Mouse (Mus musculus) T-helper 17 cell (primary cell): ENCODE results near the gene Mreg.

Source experiments
- in situ Hi-C, 2 experiments: fragments of 300-600 bp; cut with MboI, MseI; formaldehyde crosslinking; loops; 1 replicate in 1 of 2; 2 replicates in 1 of 2; pipeline ENCODE4 v1.15.1; 2025; ENCODE audit warnings: high pct_unique_total_duplicates in 2 of 2

The Mreg gene

DNA sequence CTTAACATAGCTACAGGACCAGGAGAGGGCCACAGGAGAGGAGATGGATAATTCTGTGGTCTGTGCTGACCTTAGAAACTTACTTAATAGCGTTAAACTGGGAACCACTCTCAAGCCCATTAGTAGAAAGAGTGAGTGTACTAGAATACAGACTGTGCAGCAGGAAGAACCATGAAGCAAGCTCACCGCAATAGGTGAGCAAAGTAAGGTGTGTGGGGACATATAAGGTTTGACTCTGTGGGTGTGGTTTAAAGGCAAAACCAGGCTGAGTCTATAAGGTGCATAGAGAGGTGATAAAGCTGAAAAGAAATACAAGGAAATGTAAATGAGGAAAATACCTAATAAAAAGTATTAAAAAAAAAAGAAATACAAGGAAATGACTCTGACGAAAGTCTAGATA lies 11.0 kb downstream of the Mreg start:
- in situ Hi-C loops = loop anchor here in 1 of 2 experiments (10.0 kb wide), 1 partner anchor 646 kb away; the partner anchor contains the start of gene Atic

DNA sequence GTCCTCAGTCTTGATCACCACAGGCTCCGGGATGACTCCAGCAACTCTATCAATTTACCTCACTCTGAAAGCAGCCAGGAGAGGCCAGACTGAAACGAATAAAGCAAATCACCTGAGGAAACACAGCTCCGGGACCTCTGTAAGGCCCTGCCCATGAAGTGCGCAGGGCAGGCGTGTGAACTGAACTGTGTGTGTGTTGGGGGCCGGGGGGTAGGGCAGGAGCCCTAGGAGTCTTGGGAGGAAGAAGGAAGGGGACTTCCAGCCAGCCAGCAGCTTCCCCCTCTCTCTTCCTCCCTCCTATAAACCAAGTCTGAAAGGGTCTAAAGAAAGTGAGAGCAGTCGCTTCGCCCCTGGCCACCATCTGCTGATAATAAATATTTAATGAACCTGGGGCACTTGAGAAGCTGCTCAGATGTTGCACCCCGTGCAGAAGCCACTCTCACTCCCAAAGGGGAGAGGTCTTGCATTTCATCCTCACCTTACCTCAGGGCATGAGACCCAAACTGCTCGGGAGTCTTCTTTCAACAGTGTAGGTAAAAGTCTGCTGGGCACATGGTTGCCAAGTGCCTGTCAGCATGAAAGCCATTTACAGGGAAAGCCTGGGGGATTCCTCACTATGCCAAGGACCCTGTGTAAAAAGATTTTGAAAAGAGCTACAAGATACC lies 13.8 kb downstream of the Mreg start:
- in situ Hi-C loops = no loop called here

DNA sequence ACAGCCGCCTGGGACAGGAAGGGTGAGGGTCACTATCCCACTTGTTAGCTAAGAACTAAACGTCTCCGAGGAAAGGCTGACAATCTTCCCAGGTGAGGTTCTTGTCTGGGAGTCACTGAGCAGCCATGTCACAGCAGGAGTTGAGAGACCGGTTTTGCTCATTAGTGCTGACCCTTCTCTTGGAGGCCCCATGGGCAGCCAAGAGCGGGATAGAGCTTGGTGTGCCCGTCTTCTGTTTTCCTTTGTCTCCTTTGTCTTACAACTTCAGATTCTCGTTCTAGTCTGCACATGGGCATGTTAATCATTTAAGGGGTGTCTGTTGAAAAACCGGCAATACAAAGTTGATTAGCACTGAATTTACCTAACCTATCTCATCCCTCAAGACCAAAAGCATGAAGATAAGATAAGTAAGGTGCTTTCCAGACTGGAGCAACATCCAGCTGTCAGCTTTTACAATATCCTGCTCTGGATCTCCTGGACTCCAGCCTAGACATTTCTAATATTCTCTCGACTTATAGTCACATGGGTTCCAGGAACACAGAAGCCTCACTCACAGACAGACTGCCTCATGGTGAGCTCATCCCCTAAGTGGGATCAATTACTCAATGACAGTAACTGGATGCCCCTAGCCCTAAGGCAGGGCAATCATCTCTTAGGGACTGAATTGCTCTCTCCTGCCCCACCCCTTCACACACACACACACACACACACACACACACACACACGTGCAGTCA lies 15.3 kb downstream of the Mreg start:
- in situ Hi-C loops = no loop called here

DNA sequence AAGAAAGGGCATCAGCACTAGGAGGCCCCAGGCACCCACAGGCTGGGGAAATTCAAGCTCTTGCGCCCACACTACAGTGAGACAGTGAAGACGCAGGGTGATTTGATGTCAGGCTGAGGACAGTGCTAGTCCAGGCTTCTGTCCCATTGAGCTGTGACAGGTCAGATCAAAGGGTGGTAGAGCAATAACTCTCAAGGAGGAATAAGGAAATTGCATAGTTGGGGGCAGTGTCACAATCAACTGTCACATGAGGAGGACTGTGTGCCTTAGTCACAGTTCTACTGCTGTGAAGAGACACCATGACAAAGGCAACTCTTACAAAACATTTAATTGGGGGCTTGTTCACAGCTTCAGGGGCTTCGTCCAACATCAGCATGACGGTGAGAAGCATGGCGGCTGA lies 16.0 kb downstream of the Mreg start:
- in situ Hi-C loops = no loop called here

DNA sequence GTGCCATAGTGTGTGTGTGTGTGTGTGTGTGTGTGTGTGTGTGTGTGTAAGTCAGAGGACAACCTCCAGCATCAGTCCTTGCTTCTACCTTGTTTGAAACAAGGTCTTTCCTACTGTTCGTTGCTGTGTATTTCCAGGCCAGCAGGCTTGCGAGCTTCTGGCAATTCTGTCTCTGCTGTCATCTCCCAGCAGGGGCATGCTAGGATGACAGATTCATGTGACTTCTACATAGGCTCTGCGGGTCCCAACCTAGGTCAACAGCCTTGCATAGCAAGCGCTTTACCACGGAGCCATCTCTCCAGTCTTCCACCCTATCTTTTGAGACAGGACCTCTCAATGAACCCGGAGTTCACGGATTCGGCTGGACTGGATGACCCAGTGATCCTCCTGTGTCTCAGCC lies 20.7 kb downstream of the Mreg start:
- in situ Hi-C loops = no loop called here

DNA sequence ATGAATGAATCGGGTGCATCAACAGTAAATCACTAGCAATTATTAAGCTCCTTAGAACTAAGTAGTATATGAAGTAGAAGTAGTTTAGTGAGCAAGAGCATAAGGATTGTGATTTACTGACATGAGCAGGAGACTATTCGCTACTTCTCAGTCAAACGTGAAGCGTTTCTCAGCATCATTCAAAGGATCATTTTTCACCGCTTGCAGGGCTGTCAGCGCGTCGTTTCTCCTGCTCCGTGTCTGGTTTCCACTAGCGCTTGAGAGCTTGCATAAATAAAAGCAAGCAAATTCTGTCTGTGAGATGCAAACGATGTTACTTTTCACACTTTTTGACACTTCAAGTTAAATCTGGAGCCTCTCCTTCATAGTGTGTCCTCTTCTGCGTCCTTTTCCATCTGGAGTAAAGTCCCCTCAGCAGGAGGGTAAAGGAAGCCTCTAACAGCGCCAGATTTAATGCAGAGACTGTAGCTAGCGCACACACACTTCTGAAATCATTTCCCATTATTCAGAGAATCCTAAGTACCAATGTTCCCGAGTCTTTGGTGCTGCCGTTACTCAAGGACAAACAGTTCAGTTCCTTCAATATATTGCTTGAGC lies 23.9 kb downstream of the Mreg start:
- in situ Hi-C loops = no loop called here

DNA sequence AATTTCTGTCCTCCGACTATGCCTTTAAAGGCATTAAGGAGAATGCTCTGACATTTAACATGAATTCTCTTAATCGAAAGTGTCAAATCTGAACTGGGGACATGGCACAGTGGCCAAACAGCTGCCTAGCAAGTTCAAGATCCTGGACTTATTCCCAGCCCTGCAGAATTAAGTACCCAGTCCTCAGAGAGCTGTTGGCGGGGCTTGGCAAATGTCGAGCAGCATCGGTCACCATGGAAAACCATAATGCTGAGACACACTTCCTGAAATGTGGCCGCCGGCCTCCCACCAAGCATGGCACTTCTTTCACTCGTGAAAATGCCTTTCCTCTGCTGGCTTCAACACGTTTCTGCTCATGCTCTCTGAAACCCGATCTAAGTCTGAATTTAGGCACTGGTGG lies 24.6 kb downstream of the Mreg start:
- in situ Hi-C loops = no loop called here

DNA sequence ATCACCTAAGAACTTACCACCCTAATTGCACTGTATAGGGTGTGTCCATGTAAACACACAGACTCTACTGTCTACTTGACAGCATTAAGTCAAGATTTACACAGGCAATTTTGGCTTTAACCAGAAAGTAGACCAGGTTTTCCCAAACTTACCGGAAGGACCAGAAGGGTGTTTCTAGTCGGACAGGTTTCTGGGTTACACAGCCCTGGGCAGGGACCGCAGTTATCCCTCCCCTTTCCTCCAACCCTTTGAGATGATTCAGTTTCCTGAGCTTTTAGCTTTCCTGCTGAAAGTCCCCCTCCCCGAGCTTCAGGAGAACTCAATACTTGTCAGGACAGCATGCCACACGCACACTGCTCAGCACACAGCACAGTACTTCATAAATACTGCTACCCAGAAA lies 26.0 kb downstream of the Mreg start:
- in situ Hi-C loops = no loop called here

DNA sequence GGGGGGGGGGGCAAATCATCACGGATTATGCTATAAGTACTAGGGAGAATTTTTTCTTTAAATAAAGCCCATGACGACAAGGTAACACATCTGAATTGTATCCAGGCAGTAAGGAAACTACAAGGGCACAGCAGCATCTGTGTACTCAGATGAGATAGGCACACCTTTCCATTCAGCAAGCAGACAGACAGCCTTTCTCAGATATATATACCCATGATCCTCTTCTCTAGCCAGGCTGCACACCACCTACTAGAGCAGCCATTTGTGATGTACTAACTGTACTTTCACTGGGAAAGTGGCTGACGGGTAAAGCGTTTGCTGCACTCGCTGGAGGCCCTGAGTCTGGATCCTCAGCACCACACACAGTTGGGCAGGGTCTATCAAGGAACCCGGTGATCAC lies 28.6 kb downstream of the Mreg start:
- in situ Hi-C loops = no loop called here

DNA sequence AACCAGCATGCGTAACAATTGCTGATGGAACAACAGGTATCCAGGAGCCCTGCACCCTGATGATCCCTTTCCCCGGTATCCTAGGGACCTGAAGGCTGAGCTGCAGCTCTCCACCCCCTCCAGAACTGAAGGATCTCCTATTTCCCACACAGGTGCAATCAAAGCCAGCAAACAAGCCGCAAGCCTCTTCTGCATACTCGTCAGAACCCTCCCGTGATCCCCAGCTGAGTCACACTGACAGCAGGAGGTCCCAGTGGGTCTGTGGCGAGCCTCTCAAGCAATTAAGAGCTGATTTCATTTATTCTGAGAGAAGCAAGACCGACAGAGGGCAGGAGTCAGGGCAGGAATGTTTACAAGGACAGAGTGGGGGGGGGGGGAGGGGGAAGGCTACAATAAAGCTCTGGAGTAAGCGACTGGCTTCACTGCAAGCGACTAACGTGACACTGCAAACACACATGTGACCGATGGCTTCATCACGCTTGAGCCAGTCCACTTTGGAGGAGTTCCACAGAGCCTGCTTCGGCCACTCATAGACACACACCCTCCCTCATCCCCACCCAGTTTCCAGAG lies 29.1 kb downstream of the Mreg start:
- in situ Hi-C loops = no loop called here

DNA sequence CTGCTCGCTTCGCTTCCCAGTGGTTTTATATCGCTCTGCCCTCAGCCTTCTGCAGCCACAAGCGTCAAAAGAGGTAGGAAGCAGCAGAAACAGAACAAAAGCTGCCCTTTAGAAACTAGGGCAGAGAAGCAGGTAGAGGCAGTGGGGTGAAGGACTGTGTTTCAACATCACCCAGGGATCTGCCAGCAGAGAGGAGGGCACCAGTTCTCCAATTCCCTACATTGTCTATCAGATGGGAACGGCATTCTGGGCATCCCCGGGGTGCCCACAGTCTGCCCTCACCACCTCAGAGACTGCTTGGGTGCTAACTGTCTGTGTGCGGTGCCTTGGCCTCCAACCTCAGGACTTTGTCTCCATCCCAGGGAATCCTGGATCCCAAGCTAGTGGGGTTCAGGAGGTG lies 32.2 kb downstream of the Mreg start:
- in situ Hi-C loops = no loop called here

DNA sequence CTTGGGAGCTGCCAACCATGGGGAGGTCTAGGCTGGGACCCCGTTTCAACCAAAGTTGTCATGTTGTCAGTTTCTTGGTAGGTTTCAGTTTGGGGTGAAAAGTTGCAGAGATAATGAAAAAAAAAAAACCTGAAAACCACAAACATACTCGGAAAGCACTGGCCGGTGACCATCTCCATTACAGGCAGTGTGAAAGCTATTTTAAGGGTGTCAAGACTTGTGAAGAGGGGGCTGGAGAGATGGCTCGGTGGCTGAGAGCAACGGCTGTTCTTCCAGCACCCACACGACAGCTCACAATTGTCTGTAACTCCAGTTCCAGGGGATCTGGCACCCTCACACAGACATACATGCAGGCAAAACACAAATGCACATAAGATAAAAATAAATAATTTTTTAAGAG lies 35.9 kb downstream of the Mreg start:
- in situ Hi-C loops = no loop called here

DNA sequence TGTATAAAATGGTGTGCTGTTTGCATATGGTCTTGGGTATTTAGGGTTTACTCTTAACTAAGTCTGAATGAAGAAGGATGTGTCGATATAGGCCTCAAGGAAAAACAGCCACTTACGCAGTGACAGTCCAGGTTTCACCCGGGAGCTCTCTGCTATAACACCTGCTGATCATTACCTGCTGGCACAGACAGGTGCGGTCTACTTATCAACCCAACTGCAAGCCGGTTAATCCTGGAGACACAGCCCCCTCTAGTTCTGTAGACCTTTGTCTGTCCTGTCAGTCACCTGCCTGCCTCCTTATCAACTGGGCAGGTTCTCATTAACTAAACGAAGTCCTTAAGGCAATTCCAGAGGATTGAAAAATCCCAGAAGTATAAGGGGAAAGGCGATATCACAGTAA lies 37.9 kb downstream of the Mreg start:
- in situ Hi-C loops = no loop called here

DNA sequence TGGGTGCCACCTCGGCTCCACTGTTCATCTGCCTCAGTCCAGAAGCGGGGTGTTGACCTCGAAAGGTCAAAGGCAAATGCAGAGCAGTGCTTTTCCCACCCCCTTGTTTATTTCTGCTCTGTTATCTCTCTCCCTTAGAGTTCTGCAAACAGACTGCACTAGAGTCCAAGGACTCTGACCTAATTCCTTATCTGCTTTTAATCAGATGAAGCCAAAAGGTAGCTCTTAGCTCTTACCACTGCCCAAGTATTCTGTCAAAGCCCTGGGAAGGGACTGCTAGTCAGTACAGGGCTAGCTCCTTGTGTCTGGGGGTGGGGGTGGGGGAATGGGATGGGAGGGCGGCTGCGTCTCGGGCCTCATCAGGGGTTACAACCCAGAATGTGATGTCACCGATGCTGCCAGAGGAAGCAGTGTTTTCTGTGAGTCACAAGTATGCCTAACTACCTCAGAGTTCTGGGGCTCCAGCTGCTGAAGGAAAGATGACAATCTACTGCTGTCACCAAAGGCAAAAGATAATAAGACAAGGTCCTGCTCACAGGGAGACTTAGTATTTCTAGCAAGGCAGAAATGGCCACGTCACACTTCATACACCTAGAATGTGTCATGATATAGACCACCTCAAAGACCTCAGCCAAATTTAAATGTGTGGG lies 38.6 kb downstream of the Mreg start:
- in situ Hi-C loops = no loop called here

DNA sequence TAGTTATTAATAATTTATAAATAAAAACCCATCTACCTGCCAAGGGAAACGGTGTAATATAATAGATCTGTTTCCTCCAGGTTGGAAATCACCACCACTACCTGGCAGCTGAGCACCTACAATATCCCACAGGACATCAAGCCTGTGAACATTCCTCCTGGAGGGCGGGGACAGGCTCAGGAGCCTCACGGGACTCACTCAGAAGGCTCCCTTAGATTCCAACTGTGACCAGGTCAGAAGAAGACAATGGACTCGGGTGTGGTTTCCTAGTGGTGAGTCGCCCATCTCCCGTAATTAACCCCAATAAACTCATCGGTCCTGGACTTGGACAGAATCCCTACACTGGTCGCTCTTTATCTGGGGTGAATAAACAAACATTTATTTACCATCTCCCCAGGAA lies 39.3 kb downstream of the Mreg start:
- in situ Hi-C loops = no loop called here

DNA sequence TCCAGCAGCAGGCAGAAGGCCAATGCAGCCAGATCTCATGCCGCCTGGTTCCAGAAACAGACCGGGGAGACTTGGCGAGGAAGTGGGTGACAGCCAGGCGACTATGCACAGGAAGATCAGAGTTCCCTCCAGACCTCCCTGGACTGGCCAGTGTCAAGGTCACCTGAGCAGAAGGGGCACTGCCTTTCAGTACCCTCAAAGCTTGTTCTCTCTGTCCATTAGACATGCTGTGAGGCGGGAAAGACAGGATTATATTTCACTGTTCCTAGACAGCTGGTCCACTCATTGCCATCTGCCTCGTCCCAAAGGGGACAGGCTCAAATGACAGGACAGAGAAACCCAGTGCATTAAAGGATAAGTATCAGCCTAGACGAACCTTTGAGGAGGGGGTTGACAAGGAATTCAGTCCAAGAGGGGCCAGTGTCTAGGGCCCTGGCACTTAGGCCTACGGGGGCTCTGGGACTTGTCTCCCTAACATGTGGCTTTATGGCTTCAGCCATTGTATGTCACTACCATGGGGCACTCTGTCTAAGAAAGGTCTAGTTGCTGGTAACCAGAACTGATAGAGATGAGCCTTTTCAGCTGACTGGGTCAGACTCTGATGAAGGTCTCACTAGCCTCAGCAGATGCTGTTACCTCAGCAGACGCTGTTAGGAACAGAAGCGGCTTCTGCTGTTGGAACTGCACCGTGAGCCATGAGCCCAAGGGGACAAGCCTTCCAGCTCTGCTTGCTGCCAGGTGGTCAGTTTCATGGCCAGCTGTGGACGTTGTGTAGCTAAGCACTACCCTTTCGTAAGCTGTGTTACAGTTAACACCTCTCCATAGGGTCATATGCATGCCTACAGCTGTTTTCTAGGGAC lies 40.9 kb downstream of the Mreg start:
- in situ Hi-C loops = no loop called here

DNA sequence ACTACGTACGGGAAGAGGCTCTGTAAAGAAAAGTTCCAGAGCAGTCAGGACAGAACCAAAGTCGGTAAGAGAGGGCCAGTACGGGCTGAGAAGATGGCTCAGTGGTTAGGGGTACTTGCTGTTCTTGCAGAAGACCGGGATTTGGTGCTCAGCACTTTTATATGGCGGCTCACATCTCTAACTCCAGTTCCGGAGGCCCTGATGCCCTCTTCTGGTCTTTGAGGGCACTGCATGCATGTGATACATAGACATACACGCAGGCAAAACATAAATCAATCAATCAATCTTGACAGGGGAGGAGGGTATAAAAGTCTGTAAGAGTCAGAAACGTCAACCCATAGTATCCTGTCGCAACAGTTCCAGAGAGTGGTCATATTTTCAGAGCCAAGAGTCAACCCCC lies 45.1 kb downstream of the Mreg start:
- in situ Hi-C loops = no loop called here

DNA sequence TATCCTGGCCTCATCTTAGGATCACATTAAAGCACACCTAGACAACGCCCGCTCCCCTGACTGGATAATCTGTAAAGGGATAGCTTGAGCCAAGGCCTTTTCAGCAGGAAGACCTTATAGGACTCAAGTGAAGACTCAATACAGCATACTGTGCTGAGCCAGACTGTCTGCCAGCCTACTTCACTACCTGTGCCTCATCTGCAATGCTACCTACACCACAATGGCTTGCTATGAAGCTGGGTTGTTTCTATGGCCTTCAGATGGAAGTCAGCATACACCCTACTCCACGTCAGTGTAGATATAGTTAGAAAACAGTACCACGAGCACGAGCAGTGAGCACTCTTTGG lies 45.7 kb downstream of the Mreg start:
- in situ Hi-C loops = no loop called here

DNA sequence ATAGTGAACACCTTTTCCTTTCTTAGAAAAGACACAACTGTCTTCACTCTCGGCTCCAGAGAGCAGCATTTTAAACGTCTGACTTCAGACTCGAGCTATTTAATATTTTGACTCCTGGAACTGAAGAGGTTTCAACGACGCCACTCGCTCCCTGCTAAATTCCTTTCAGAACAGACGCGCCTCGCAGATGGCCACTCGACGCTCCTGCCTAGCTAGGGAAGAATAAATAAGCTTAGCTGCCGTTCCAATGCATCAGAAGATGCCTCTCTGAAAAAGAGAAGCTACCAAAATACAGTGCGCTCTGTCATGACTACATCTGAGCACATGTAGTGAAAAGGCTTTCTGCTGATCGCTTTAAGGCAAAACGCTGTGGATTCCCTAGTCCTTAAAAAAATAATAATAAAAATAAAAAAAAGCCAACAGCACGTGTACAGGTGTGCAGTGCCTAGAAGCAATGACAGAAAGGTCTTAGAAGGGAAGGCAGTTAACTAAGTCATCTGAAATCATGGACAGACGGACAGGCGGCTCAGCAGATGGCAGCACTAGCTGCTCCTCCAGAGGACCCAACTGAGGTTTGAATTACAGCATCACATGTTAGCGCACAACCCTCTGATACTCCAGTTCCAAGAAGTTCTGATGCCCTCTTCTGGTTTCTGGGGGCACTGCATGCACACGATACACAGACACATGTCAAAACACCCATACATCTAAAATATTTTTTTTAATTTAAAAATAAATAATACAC lies 46.2 kb downstream of the Mreg start:
- in situ Hi-C loops = no loop called here

DNA sequence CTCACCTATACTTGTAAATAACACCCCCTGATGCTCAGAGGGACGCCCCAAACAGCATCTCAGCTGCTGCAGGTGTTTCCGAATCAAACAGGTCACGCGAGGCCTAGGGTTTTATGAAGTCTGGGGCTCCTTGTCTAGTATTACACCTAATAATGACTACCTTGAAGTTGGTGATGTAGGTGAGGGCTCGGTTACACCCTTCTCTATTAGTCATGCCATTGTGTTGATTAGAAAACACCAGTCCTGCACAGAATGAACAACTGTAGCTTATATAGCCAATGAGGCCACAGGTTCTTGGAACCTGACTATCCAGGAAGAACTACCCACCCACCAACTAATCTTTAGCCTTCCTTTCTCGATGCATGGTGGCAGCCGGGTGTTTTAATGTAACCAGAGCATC lies 51.8 kb downstream of the Mreg start:
- in situ Hi-C loops = no loop called here

DNA sequence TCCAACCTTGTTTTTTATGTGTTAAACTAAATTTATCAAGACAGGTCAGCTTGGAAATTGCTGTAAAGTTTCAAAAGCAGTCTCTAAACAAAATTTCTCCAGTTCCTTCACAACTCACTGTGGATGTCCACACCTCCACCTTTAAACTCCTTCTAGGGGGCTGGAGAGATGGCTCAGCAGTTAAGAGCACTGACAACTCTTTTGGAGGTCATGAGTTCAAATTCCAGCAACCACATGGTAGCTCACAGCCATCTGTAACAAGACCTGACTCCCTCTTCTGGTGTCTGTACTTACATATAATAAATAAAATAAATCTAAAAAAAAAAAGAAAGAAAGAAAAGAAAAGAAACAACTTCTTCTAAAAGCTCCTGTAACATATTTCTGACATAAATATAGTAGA lies 67.1 kb downstream of the Mreg start:
- in situ Hi-C loops = no loop called here
